Mouse (Mus musculus) right cerebral cortex, adult 2 months (tissue): Measurements from ENCODE around the gene Trub2.

Experiments
- DNase-seq, 2 experiments: peaks; one replicate each; pipeline ENCODE4 v3.0.0; 2021 to 2022; ENCODE audit warnings: low spot score in 2 of 2

Gene Trub2

GRCm38 (mm10) chr2:29773323-29773722 lies 15.0 kb downstream of the Trub2 start:
- no peak for DNase-seq

DNA sequence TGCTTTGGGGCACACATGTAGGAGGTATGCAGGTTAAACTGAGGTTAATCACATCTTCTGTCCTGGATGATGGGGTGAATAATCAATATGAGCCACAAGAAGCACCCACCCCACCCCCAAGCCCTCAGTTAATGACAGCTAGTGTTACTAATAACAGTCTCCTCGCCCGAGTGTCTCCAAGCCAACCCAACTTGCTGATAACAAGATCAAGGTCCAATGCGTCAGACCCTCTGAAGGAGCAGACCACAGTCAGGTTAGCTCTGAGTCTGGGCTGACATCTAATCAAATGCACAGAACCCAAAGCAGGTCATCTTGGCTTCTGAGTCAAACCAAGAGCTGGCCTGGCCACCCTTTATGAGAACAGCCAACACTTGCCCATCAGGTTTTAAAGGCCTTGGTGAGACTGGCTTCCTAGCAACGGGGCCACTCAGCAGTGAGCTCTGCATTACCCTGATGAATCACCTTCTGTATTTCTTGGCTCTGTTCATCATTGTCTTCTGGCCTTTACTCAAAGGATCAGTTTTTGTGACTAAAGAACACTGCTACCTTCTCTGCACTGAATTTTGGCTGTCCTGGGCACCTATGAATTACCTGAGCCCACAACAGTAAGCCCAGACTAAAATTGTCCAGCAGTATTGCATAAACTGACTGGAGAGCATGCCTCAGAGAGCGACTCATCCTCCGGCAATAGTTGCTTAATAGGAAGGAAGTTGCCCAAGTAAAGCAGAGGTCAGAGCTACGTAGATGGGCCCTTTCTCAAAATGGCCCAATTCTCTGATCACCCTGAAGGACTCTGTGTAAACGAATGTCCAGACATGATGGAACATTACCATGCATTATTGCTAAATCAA lies 16.5 kb downstream of the Trub2 start:
- DNase-seq = no peak

- no peak for DNase-seq
These were observed 18.1 kb downstream of the Trub2 start for GRCm38 (mm10) chr2:29770162-29770561.

GRCm38 (mm10) chr2:29768901-29769300 lies 19.4 kb downstream of the Trub2 start:
- DNase-seq = no peak

DNA sequence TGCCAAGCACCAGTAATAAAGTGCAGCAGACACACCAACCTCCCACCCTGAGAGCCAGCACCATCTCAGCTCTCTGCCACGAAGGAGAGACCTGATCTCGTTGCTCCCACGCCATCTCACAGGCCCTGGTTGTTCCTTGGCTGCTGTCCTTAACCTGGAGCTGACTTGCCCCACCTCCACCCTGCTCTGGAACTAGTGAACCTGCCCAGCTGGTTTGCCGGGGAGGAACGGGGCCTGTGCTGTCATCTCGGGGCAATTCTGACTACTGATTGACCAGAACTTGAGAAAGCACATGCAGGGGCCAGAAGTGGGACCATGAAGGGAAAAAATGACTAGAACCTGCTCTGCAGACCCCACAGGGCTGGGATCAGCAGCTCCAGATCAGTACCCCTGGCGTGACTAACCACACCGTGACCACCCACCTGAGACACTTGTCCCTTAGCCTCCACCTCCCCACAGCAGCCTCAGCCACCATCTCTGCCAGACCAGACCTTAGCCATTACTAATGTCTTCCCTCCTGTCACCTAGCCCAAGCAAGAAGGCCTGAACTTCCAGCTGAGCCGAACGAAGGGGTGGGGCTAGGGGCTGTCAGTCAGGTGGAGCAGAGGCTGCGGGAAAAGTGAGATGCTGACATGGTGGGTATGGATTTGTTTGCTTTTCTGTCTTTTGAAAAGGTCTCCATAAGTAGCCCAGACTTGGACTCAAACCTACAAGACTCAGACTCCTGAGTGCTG lies 20.2 kb downstream of the Trub2 start:
- no peak for DNase-seq

GRCm38 (mm10) chr2:29764831-29765230 lies 23.5 kb downstream of the Trub2 start:
- DNase-seq = peak; percentile 50 to 68

GRCm38 (mm10) chr2:29755693-29756092 lies 32.6 kb downstream of the Trub2 start:
- DNase-seq = no peak

DNA sequence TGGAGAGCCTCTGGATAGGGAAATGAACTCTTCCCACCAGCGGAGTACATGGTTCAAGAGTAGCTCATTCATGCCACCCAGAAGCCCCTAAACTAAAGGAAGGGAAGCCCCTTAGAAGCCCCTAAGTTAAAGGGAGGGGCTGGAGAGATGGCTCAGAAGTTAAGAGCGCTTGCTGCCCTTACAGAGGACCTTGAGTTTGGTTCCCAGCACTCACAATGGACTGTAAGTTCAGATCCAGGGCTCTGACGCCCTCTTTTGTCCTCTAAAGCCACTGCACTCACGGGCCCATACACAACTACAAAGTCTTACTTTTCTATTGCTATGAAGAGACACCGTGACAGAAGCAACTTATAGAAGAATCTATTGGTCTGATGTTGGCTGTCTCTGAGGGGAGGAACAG lies 35.9 kb downstream of the Trub2 start:
- no peak for DNase-seq

GRCm38 (mm10) chr2:29751497-29751896 lies 36.8 kb downstream of the Trub2 start, which contains the start of gene Gm13420:
TSS of gene Gm13420 (minus strand) at chr2:29751685.
- no peak for DNase-seq

DNA sequence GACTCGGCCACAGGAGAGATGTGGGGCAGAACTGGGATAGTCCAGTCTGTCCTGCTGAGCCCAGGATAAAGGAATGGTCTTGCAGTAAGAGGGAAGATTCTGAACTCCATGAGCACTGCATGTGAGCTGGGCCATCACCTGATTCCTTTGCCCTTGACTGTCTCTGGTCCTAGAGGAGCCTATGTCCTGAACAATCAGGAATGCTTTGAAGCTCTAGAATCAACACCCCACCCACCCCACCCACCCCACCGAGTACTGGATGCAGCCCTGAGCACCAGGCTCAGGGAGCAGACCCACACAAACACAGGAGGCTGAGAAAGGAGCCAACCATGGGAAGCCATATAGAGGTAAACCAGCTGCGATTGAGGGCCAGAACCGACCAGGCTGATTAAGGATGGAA lies 39.8 kb downstream of the Trub2 start:
- no peak for DNase-seq

GRCm38 (mm10) chr2:29747852-29748251 lies 40.5 kb downstream of the Trub2 start:
- DNase-seq = peak in 1 of 2 experiments; percentile 38

- no peak for DNase-seq
These were observed 41.0 kb downstream of the Trub2 start for GRCm38 (mm10) chr2:29747188-29747782.

DNA sequence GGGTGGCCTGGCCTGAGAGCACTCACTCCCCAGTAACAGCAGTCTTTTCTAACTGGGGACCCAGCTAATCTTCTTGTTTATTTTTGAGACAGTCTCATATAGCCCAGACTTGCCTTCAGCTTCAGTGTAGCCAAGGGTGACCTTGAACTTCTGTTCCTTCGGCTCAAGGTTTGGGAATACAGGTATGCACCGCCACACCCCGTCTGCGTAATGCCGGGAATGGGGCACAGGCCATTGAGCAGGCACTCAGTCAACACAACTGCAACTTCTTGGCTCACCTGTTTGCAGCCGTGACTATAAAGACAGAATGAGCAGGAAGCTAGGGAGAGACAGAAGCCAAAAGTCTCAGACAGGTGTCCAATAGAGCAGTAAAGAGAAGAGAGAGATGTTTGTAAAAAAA lies 44.0 kb downstream of the Trub2 start:
- no peak for DNase-seq

GRCm38 (mm10) chr2:29741207-29741606 lies 47.1 kb downstream of the Trub2 start:
- no peak for DNase-seq

GRCm38 (mm10) chr2:29739368-29739767 lies 48.9 kb downstream of the Trub2 start:
- DNase-seq = no peak

DNA sequence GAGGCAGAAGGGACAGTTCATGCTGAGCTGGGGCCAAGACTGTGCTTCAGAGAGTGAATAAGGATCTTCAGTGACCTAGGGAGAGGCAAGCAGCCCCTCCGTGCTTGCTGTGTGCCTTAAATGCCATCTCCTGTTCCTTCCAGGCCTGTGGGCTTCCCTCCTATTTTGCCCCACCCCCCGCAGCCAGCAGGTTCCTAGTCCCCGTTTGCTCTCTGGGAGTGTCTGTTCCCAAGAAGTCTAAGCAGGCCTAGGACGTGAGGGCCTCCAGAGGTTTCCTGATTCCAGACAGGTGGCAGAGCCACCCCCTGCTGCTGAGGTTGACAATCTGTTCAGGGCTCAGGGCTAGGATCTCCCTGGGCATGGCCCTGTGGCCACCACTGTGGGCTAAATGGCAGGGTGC lies 49.5 kb downstream of the Trub2 start:
- DNase-seq = no peak

DNA sequence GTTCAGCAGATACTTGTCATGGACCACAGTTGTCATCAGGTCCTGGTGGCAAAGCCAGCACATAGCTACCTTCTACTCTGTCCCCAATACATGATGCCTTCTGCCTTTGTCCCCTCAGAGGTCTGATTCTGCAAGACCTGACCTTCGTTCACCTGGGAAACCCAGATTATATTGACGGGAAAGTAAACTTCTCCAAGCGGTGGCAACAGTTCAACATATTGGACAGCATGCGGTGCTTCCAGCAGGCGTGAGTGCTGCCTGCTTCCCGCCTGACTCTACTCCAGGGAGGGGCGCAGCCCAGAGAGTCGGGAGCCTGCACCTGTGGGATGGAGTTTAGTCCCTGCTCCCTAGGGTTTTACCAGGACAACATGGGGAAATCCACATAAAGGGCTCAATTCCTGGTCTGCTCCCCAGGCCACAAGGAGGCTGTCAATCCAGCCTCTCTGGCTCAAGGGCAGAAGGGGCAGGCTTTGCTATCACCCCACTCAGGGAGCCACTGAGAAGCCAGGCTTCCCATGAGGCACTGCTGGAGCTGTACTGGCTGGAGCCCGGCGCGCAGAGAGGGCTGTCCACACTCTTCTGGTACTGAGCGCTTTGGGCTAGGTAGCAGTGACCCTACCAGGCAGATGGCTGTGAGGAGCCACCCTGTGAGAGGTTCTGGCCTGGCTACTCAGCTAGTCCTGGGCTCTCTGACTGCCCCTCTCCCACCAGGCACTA lies 50.9 kb downstream of the Trub2 start:
- no peak for DNase-seq

- no peak for DNase-seq
These were observed 52.6 kb downstream of the Trub2 start for GRCm38 (mm10) chr2:29735708-29736107.

- no peak for DNase-seq
These were observed 55.0 kb downstream of the Trub2 start for GRCm38 (mm10) chr2:29733348-29733747.

DNA sequence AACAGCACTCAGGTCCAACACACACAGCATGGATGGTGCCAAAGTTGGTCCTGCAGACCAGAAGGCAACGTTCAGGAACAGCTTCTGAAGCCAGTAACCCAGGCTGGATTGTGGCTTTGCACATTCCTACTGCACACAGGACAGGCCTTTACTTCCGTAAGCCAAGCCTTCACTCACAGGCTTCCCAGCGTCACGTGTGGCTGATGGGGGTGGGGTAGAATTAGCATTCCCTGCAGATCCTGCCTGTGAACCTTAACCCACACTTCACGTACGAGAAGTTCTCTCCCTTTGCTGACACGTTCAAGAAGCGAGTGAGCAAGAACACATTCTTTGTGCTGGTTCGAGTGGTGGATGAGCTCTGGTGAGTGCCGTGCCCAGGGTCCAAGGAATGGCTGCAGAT lies 55.7 kb downstream of the Trub2 start:
- no peak for DNase-seq

GRCm38 (mm10) chr2:29731545-29731944 lies 56.8 kb downstream of the Trub2 start:
- DNase-seq = no peak

DNA sequence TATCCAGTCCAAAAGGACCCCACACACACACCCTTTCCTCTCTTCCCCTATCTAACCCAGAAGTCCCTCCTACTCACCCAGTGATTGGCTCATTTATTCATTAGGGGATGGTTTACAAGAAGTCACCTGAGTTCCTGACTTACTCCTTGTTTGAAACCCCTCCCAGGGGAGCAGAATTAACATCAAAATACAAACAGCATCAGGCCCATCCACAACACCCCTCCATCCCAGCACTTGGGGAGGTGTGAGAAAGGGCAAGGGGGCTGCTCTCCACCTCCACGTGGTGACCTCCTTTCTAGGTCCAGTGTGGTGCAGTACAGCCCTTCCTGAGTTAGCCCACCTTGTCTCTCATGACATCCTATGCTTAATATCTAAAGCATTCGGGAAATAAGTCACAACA lies 58.8 kb downstream of the Trub2 start:
- no peak for DNase-seq
